Mouse (Mus musculus) forebrain, embryonic 12.5 days (tissue): Measurements from ENCODE around the gene Syn3. TPM values are rescaled to one million over a fixed set of nuclear protein-coding genes. Genes with fewer than 3 reads are reported as not detected.

Experiments
- ATAC-seq: fragments of 200-750 bp; cut with Nextera tagmentation; 2 replicates; pipeline ENCODE4 v1.8.0; 2017; ENCODE audit warnings: moderate TSS enrichment; ENCODE audit not compliant: low FRiP score
- H3K27ac ChIP-seq: fragments of 300-500 bp; sonication (generic); 2 replicates; pipeline ENCODE4 v1.5.1; 2016; ENCODE audit warnings: mild to moderate bottlenecking
- H3K27me3 ChIP-seq: fragments of 300-500 bp; sonication (generic); 2 replicates; pipeline ENCODE4 v1.6.1; 2016; ENCODE audit warnings: mild to moderate bottlenecking
- H3K36me3 ChIP-seq: fragments of 300-500 bp; sonication (generic); replicated peaks from 2 replicates; pipeline ENCODE4 v1.6.1; 2016; ENCODE audit warnings: mild to moderate bottlenecking
- H3K4me1 ChIP-seq: fragments of 300-500 bp; sonication (generic); 2 replicates; pipeline ENCODE4 v1.6.1; 2016
- H3K4me2 ChIP-seq: fragments of 300-500 bp; sonication (generic); 2 replicates; pipeline ENCODE4 v1.6.1; 2016; ENCODE audit warnings: mild to moderate bottlenecking, moderate library complexity
- H3K4me3 ChIP-seq: fragments of 300-500 bp; sonication (generic); replicated peaks from 2 replicates; pipeline ENCODE4 v1.5.1; 2016; ENCODE audit warnings: mild to moderate bottlenecking
- H3K9ac ChIP-seq: fragments of 300-500 bp; sonication (generic); 2 replicates; pipeline ENCODE4 v1.6.1; 2016; ENCODE audit warnings: mild to moderate bottlenecking
- H3K9me3 ChIP-seq: fragments of 300-500 bp; sonication (generic); 2 replicates; pipeline ENCODE4 v1.6.1; 2016
- WGBS: fragments of 180-500 bp; shearing (Covaris S2); methylation state at CpG from one replicate; pipeline ENCODE4 v1.1.7; 2016; 5-methylcytosine and 5-hydroxymethylcytosine counted together
- polyA plus RNA-seq: library from polyadenylated mRNA; unstranded; fragments of >200 nt; fragmentation: Nextera tagmentation; extraction: Ambion mirVana; gene quantifications from 2 replicates; pipeline ENCODE4 v1.2.1, GENCODE M21; 2016

Gene Syn3
- polyA plus RNA-seq, 1 experiment from 2014 or later: 9.2 TPM

DNA sequence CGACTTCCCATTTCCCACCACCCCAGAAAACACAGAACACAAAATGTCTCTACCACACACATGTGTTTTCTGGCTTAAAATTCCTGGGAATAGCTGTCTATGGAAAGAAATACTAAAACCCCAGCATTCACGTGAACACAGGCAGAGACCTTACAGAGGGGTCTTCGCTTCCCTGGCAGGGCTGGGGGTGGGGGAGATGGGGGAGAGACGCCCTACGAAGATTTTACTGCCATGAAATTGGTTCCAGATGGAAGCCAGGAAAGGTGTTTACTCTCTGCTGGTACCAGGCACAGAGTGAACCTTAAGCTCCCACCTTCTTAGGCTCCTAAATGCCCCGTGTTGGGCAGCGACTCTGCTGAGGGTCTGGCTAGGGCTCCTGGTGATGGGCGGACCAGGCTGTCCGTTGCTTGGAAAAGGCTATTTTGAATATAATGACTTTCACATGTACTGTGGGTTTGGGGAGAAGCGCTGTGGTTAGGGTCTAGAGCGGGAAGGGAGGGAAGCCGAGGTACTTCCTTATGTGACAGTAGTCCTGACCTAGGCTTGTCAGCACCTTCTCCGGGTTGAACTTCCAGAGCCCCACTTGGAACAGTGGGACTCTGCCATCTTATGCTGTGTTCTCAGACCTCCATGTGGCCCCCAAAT, 203.1 kb downstream of the Syn3 start:
- Histone ChIP-seq H3K9me3 (no peaks in the 10 kb centered on the region), H3K36me3 (no peaks in the 10 kb centered on the region), H3K4me1 (peaks cover 20% of the 10 kb centered on the region), H3K27ac (no peak overlapping the region), H3K4me2 (peak overlapping the region; percentile 49), H3K4me3 (no peak overlapping the region), H3K9ac (0 out of 2 replicates have a peak overlapping the region, but pooled peaks have one; percentile 21), H3K27me3 (peaks cover 24% of the 10 kb centered on the region)
- no peak for ATAC-seq
- 18% methylated on average over 13 of the region's 13 CpGs for WGBS

DNA sequence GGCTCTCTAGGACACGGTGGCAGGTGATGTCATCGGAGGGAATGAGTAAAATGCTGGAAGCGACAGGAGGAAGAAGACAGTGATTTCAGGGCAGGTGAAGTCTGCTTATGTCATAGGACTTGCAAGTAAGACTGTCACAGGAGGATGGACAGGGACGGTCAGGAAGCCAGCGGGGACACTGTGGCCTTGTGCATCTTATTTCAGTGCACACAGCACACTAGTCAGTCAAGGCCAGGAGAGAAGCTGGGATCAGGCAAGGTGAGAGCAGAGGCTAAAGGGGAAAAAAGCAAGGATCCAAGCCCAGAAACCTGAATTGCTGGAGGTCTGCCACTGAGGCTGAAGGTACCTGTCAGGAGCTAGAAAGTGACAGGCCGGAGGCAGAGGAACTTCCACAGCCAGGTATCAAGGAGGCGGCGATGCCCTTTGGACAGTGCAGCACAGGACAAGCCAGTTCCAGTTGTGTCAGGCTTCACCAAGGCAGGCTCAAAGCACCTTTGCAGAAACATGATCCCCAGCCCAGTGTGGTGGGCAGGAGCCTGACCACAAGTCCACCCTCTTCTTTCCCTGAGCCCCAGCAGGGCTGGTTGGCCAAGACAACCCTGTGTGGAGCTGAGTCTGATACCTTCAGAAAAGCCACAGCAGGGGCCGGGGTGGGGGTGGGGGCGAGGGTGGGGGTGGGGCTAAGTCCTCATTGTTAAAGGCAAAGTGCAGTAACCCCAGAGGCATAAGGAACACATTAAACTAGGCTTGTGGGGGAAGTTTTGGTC, 203.9 kb downstream of the Syn3 start:
- no peak overlapping the region for H3K4me3 ChIP-seq
- no peak overlapping the region for H3K4me2 ChIP-seq
- no peaks in the 10 kb centered on the region for H3K36me3 ChIP-seq
- 64% methylated on average over 10 of the region's 10 CpGs for WGBS
- H3K9me3 ChIP-seq: no peaks in the 10 kb centered on the region
- no peak for ATAC-seq
- no peak overlapping the region for H3K9ac ChIP-seq
- peaks cover 14% of the 10 kb centered on the region for H3K4me1 ChIP-seq
- H3K27ac ChIP-seq: no peak overlapping the region
- peaks cover 23% of the 10 kb centered on the region for H3K27me3 ChIP-seq

DNA sequence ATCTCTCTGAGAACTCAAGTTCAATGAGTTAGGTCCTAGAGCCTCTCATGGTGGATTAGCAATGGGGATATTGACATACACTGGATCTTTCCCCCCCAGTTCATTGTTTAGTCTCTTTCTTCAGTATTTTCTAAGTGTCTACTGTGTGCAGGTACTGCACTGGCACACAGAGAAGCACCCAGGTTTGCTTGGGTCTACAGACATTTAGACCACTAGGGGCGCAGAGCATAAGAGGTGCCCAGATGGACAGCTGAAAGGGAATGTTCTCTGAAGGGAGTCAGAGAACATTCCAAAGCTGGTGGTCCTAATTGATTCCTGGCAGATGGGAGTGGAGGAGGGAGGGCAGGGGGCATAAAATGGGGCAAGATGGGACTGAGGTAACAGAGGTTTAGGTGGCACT, 204.8 kb downstream of the Syn3 start:
- H3K9me3 ChIP-seq: no peaks in the 10 kb centered on the region
- 89% methylated on average over 1 of the region's 1 CpGs for WGBS
- no peak overlapping the region for H3K4me3 ChIP-seq
- no peaks in the 10 kb centered on the region for H3K36me3 ChIP-seq
- peaks cover 21% of the 10 kb centered on the region; the same call in 1 of the 2 replicates for H3K27me3 ChIP-seq
- no peak for ATAC-seq
- H3K4me1 ChIP-seq: peaks cover 13% of the 10 kb centered on the region
- H3K4me2 ChIP-seq: no peak overlapping the region
- H3K9ac ChIP-seq: no peak overlapping the region
- H3K27ac ChIP-seq: no peak overlapping the region

DNA sequence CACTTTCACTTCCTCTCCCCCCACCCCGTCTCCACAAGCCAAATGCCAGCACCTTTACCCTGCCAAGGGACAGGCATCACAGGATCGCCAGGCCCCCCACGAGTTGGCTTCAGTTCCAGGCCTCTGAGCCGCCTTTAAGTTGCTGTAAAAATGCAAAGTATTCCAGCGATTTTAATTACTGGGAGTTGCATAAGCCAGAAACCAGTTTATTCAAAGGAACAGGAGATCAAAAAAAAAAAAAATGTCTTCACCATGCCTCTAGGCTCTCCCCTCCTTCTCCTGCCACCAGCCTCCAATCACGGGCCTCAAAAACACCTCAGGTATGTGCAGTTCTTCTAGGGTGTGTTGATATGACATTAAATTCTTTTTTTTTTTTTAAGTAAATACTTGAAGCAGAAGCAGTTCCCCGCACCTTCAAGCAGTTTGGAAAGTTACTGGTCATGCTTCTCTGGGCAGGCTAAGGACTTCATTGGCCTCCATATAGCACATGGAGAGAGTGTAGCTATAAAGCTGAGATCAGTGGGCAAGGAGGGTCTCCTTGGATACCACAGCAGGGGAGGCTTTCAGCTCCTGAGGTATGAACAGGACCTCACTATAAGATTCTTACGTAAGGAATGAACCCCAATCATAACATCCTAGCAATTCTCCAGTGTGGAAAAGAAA, 208.5 kb downstream of the Syn3 start:
- Histone ChIP-seq H3K4me3 (no peak overlapping the region), H3K9ac (no peak overlapping the region), H3K27me3 (0 out of 2 replicates have a peak, but pooled peaks cover 5% of the 10 kb centered on the region), H3K36me3 (no peaks in the 10 kb centered on the region), H3K4me2 (no peak overlapping the region), H3K9me3 (no peaks in the 10 kb centered on the region), H3K4me1 (peaks cover 4% of the 10 kb centered on the region), H3K27ac (no peak overlapping the region)
- 81% methylated on average over 8 of the region's 8 CpGs for WGBS
- ATAC-seq: no peak

DNA sequence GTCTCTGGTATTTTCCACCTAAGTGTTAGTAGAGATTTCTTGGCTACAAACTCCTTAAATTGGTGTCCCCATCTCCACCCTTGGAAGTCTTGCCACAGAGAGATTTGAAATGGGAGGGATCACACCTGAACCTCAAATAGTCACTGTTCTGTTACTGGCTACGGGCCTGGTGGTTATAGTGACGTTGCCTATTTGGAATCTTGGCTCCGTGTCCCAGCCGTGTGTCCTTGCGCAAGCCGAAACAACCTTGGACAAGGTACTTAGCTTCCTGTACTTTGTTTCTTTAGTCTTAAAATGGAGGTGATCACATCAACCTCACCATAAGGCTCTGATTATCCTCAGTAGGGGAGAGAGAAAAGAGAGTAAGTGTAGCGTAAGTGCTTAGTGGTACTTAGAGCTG, 212.2 kb downstream of the Syn3 start:
- H3K36me3 ChIP-seq: no peaks in the 10 kb centered on the region
- H3K4me1 ChIP-seq: no peaks in the 10 kb centered on the region
- no peak for ATAC-seq
- H3K4me2 ChIP-seq: no peak overlapping the region
- no peaks in the 10 kb centered on the region for H3K27me3 ChIP-seq
- no peak overlapping the region for H3K4me3 ChIP-seq
- H3K9me3 ChIP-seq: no peaks in the 10 kb centered on the region
- H3K27ac ChIP-seq: no peak overlapping the region
- H3K9ac ChIP-seq: no peak overlapping the region
- 92% methylated on average over 7 of the region's 7 CpGs for WGBS

DNA sequence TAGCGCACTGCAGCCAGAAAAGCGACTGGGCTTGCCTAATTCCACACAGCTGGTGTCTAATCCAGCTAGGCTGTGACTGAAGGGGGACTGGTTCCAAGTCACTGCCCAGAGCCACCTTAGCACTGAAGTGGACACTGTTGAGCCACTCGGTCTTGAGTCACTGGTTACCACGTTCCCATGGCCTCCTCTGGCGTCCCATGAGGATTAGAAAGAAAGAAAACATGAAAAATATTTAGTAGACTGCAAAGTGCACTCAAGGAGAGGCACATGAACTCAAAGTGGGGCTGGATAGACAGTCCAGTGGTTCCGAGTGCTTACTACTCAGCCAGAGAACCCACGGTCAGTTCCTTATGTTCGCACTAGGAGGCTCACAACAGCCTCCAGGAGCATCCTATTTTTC, 217.5 kb downstream of the Syn3 start:
- 85% methylated on average over 8 of the region's 8 CpGs for WGBS
- Histone ChIP-seq H3K9me3 (no peaks in the 10 kb centered on the region), H3K4me3 (no peak overlapping the region), H3K9ac (no peak overlapping the region), H3K27me3 (no peaks in the 10 kb centered on the region), H3K4me2 (no peak overlapping the region), H3K4me1 (no peaks in the 10 kb centered on the region), H3K36me3 (no peaks in the 10 kb centered on the region), H3K27ac (no peak overlapping the region)
- ATAC-seq: no peak

DNA sequence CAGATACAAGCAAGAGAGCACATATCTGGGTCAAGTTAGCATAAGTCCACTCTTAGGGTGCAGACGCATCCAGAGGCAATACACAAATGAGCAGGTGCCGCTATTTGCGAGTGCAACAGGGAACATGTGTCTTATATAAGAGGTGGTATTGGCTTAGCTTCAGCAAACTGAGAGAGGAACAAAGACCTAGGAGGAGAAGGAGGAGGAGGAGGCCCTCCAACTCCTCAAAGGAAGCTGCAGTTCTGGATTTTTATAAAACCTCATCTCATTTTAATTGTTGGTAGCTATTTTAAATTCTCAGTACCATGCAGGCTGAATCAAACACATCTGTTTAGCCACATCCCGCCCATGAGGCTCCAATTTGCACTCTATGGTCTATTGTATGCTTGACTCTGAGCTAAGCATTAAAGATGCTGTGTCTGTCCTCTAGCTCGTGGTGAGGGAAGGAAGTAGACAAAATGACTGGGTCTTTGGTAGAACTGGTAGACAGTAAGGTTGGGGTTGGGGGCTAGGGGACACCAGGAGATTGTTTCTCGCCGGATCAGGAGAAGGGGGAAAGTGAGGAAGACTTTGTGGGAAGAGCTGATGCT, 219.0 kb downstream of the Syn3 start:
- Histone ChIP-seq H3K9me3 (no peaks in the 10 kb centered on the region), H3K4me3 (no peak overlapping the region), H3K4me1 (no peaks in the 10 kb centered on the region), H3K9ac (no peak overlapping the region), H3K27ac (no peak overlapping the region), H3K27me3 (no peaks in the 10 kb centered on the region), H3K36me3 (no peaks in the 10 kb centered on the region), H3K4me2 (no peak overlapping the region)
- no peak for ATAC-seq
- WGBS: 87% methylated on average over 7 of the region's 7 CpGs

DNA sequence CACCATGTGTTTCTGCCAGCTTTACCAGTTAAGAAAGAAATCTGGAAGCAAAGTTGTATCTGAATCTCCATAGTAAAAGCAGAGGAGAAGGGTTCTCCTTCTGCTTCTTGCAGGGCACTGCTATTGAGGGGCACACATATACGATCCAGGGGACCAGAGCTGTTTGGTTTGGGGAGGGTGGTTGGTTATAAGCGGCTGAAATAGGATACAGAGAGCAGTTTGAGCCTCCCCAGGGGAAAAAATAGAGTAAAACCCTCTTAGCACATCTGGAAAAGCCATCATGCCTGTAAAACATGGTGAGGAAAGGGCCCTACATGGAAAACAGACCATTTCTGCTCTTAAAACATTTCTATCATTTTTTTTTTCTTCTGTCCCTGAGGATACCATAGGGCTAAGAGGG, 220.2 kb downstream of the Syn3 start:
- Histone ChIP-seq H3K27ac (no peak overlapping the region), H3K27me3 (no peaks in the 10 kb centered on the region), H3K4me1 (peaks cover 4% of the 10 kb centered on the region; the same call in 1 of the 2 replicates), H3K4me2 (no peak overlapping the region), H3K36me3 (no peaks in the 10 kb centered on the region), H3K9ac (no peak overlapping the region), H3K4me3 (no peak overlapping the region), H3K9me3 (no peaks in the 10 kb centered on the region)
- no peak for ATAC-seq
- 69% methylated on average over 2 of the region's 2 CpGs for WGBS

DNA sequence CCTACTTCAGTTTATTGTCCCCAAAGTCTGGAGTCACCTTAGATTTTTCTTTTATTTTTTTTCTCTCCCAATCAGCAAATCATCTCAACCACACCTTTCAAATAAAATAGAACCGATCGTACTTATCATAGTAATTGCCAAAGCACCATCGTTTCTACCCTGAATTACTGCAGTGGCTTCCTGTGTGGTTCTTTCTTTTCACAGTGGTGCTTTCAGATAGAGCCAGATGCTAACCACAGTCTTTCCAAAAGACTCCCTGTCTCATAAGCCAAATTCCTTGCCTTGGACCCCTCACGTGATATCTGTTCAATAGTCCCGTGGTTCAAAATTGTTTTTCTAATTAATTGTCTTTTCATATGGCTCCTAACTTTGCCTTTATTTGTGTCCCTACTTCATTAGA, 221.4 kb downstream of the Syn3 start:
- Histone ChIP-seq H3K9ac (no peak overlapping the region), H3K4me2 (no peak overlapping the region), H3K9me3 (no peaks in the 10 kb centered on the region), H3K4me3 (no peak overlapping the region), H3K27me3 (no peaks in the 10 kb centered on the region), H3K36me3 (no peaks in the 10 kb centered on the region), H3K4me1 (peaks cover 4% of the 10 kb centered on the region; the same call in 1 of the 2 replicates), H3K27ac (no peak overlapping the region)
- 89% methylated on average over 5 of the region's 5 CpGs for WGBS
- no peak for ATAC-seq

DNA sequence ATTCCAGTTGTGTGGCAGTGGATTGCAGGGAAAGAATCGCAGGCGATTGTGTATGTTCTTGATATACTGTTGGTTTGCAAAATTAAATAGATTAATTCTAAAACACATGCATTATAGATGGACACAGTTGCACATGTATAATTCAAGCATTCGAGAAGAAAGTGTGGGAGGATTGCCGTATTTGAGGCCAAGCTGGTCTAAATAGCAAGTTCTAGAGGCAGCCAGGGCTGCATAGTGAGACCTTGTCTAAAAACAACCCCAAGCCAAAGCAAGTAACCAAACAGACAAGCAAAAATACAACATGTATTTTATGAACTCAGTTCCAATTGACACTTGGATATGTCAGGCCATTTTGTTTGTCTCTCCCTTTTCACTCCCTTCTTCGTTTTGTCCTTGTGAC, 223.1 kb downstream of the Syn3 start:
- Histone ChIP-seq H3K27me3 (no peaks in the 10 kb centered on the region), H3K4me1 (peaks cover 4% of the 10 kb centered on the region; the same call in 1 of the 2 replicates), H3K36me3 (no peaks in the 10 kb centered on the region), H3K4me3 (no peak overlapping the region), H3K9ac (no peak overlapping the region), H3K27ac (no peak overlapping the region), H3K4me2 (no peak overlapping the region), H3K9me3 (no peaks in the 10 kb centered on the region)
- 89% methylated on average over 5 of the region's 5 CpGs for WGBS
- no peak for ATAC-seq

DNA sequence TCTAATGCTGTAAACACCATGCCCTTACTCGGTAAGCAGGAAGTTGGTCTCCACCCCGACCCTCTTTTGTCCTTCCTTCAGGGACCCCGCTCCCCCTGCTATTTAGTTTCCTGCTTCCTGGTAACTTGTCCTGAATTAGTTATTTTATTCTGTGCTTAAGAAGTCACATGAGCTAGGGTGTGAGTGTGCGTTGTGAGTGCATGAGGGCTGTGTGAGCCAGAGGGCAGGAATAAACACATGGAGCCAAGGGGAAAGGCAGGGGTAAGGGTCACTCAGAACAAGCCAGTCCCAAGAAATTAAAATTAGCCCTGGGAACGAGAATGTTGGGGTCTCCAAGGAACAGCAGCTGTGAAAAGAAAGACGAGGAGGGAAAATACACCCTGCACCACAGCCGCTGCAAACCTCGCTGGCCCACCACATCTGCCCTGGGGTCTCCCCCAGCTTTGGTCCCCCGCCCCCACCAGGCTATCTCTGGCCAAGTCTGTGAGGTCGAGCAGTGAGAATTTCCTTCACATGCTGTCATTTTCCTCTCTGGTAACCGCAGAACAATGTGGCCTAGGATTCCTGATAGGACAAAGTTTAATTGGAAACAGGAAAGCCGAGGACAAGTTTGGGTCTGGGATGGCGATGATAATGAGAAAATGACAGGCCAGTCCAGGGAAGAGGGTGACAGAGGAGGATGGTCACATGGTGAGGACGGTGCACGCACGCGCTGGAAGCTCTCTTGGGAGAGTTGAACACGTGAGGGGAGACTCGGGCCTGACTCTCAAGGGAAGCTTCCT, 225.1 kb downstream of the Syn3 start:
- Histone ChIP-seq H3K27me3 (no peaks in the 10 kb centered on the region), H3K9me3 (no peaks in the 10 kb centered on the region), H3K4me1 (peaks cover 4% of the 10 kb centered on the region; the same call in 1 of the 2 replicates), H3K4me2 (no peak overlapping the region), H3K9ac (no peak overlapping the region), H3K27ac (no peak overlapping the region), H3K4me3 (no peak overlapping the region), H3K36me3 (no peaks in the 10 kb centered on the region)
- no peak for ATAC-seq
- 77% methylated on average over 19 of the region's 19 CpGs for WGBS

DNA sequence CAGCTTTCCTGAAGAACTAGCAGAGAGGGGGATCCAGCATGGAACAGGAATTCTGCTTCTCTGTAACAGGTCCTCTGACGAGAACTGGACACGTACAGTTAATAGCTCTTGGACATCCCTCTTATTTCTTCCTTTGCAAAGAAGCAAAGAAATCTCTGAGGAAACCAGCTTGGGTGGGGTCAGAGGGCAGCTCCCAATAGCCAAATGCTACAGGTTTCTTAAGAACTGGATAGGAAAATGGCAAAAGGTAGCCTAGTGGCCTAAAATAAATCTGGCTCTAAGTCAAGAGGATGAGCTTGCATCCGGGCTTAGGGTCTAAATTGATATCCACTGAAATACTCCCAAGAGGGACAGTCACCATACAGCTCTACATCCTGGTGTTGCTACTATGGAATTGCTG, 225.9 kb downstream of the Syn3 start:
- ATAC-seq: no peak
- Histone ChIP-seq H3K36me3 (no peaks in the 10 kb centered on the region), H3K4me3 (no peak overlapping the region), H3K4me2 (no peak overlapping the region), H3K9me3 (no peaks in the 10 kb centered on the region), H3K27me3 (no peaks in the 10 kb centered on the region), H3K4me1 (peaks cover 4% of the 10 kb centered on the region; the same call in 1 of the 2 replicates), H3K27ac (no peak overlapping the region), H3K9ac (no peak overlapping the region)
- 83% methylated on average over 3 of the region's 3 CpGs for WGBS
